Mouse (Mus musculus): ENCODE results near the gene Afap1l2. TPM values are rescaled to one million over a fixed set of nuclear protein-coding genes. Genes with fewer than 3 reads are reported as not detected.

Gene Afap1l2
- polyA plus RNA-seq, 1 experiment, result 7.0 TPM

GRCm38 (mm10) chr19:56908472-56909270 is 99.4 kb downstream of the Afap1l2 start:
- H3K27ac ChIP-seq (ENCODE audit: insufficient read depth, low read length), result no peak overlapping the region
- no peak for TF ChIP-seq POLR2A (IDR thresholded peaks at IDR 0.05; ENCODE audit: extremely low read depth, insufficient read depth, low read length)
- peak; percentile 92 for TF ChIP-seq CTCF (IDR thresholded peaks at IDR 0.05; ENCODE audit: extremely low read depth, insufficient read depth, low read length)
- H3K4me3 ChIP-seq (ENCODE audit: insufficient read depth, low read length), result no peak overlapping the region
- no peaks in the 10 kb centered on the region for H3K4me1 ChIP-seq (ENCODE audit: control insufficient read depth, insufficient read depth, low read length)

DNA sequence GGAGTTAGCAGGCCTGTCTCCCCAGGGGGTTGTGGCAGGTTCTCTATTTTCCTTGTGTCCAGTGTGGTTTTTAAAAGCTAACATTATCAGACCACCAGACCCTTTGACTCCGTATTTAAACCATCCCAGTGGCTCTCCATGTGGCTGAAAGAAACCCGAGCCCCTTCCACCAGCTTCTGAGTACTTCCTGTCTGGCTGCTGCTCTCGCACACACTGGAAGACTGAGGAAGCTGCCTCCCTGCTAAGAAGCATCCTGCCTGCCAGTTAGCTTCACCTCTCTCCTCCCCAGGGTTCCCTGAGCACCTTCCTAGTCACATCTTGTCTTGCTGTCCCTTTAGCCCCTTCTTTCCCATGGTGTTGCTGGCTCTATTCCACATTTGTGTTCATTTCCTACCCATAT is 100.2 kb downstream of the Afap1l2 start:
- no peak overlapping the region for H3K27ac ChIP-seq (ENCODE audit: insufficient read depth, low read length)
- TF ChIP-seq CTCF (IDR thresholded peaks at IDR 0.05; ENCODE audit: extremely low read depth, insufficient read depth, low read length) (no peak), POLR2A (IDR thresholded peaks at IDR 0.05; ENCODE audit: extremely low read depth, insufficient read depth, low read length) (no peak)
- H3K4me1 ChIP-seq (ENCODE audit: control insufficient read depth, insufficient read depth, low read length), result no peaks in the 10 kb centered on the region
- H3K4me3 ChIP-seq (ENCODE audit: insufficient read depth, low read length), result no peak overlapping the region

GRCm38 (mm10) chr19:56905395-56905794 is 102.6 kb downstream of the Afap1l2 start:
- no peak overlapping the region for H3K27ac ChIP-seq (ENCODE audit: insufficient read depth, low read length)
- TF ChIP-seq POLR2A (IDR thresholded peaks at IDR 0.05; ENCODE audit: extremely low read depth, insufficient read depth, low read length) (no peak), CTCF (IDR thresholded peaks at IDR 0.05; ENCODE audit: extremely low read depth, insufficient read depth, low read length) (no peak)
- no peaks in the 10 kb centered on the region for H3K4me1 ChIP-seq (ENCODE audit: control insufficient read depth, insufficient read depth, low read length)
- H3K4me3 ChIP-seq (ENCODE audit: insufficient read depth, low read length), result no peak overlapping the region

GRCm38 (mm10) chr19:56904095-56904494 is 103.9 kb downstream of the Afap1l2 start:
- Histone ChIP-seq H3K27ac (ENCODE audit: insufficient read depth, low read length) (no peak overlapping the region), H3K4me1 (ENCODE audit: control insufficient read depth, insufficient read depth, low read length) (no peaks in the 10 kb centered on the region), H3K4me3 (ENCODE audit: insufficient read depth, low read length) (no peak overlapping the region)
- no peak for TF ChIP-seq POLR2A (IDR thresholded peaks at IDR 0.05; ENCODE audit: extremely low read depth, insufficient read depth, low read length)
- no peak for TF ChIP-seq CTCF (IDR thresholded peaks at IDR 0.05; ENCODE audit: extremely low read depth, insufficient read depth, low read length)

- Histone ChIP-seq H3K27ac (ENCODE audit: insufficient read depth, low read length) (no peak overlapping the region), H3K4me1 (ENCODE audit: control insufficient read depth, insufficient read depth, low read length) (no peaks in the 10 kb centered on the region), H3K4me3 (ENCODE audit: insufficient read depth, low read length) (no peak overlapping the region)
- TF ChIP-seq POLR2A (IDR thresholded peaks at IDR 0.05; ENCODE audit: extremely low read depth, insufficient read depth, low read length) (no peak), CTCF (IDR thresholded peaks at IDR 0.05; ENCODE audit: extremely low read depth, insufficient read depth, low read length) (no peak)
Observed at GRCm38 (mm10) chr19:56897654-56898053, 110.4 kb downstream of the Afap1l2 start.

DNA sequence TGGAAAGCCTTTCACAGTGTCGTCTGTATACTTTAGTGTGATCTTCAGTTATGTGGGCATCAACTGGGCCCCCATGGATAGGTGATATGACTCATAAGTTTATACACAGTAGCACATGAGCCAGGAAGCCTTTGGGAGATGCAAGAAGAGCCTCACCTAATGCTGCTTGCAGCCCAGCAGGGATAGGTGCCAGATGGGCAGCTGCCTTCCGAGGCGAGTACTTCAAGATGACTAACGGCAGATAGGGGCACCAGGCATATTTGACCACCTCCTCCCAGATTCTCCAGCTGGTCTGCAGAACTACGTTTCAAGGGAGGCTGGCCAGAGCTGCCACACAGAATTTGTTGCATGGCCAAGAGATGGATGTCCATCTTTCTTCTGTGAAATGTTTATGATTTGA is 114.7 kb downstream of the Afap1l2 start:
- H3K4me1 ChIP-seq (ENCODE audit: control insufficient read depth, insufficient read depth, low read length), result peaks cover under 1% of the 10 kb centered on the region; the same call in 1 of the 2 replicates
- no peak overlapping the region for H3K4me3 ChIP-seq (ENCODE audit: insufficient read depth, low read length)
- H3K27ac ChIP-seq (ENCODE audit: insufficient read depth, low read length), result no peak overlapping the region
- TF ChIP-seq CTCF (IDR thresholded peaks at IDR 0.05; ENCODE audit: extremely low read depth, insufficient read depth, low read length) (no peak), POLR2A (IDR thresholded peaks at IDR 0.05; ENCODE audit: extremely low read depth, insufficient read depth, low read length) (no peak)

DNA sequence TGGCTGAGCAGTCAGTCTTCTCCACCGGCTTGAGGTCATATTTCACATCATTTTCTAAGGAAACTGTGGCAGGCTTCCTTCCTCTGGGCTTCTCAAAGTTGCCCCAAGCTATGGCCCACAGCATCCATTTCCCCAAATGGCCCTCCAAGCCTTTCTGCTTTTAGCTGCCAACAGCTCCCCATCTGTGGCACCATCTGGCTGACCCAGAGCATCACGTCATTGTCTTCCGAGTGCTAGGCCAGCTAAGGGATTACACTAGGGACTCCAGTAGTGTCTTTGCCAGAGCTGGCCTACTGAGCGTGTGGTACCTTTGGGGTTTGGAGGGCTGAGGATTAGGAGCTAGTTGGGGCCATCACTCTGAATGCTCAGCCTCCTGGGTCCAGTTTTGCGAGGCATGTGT is 115.4 kb downstream of the Afap1l2 start:
- Histone ChIP-seq H3K4me1 (ENCODE audit: control insufficient read depth, insufficient read depth, low read length) (peaks cover 3% of the 10 kb centered on the region; the same call in 1 of the 2 replicates), H3K27ac (ENCODE audit: insufficient read depth, low read length) (no peak overlapping the region), H3K4me3 (ENCODE audit: insufficient read depth, low read length) (no peak overlapping the region)
- TF ChIP-seq POLR2A (IDR thresholded peaks at IDR 0.05; ENCODE audit: extremely low read depth, insufficient read depth, low read length), result no peak
- no peak for TF ChIP-seq CTCF (IDR thresholded peaks at IDR 0.05; ENCODE audit: extremely low read depth, insufficient read depth, low read length)

GRCm38 (mm10) chr19:56891438-56891837 is 116.6 kb downstream of the Afap1l2 start:
- Histone ChIP-seq H3K4me1 (ENCODE audit: control insufficient read depth, insufficient read depth, low read length) (peaks cover 3% of the 10 kb centered on the region; the same call in 1 of the 2 replicates), H3K4me3 (ENCODE audit: insufficient read depth, low read length) (no peak overlapping the region), H3K27ac (ENCODE audit: insufficient read depth, low read length) (no peak overlapping the region)
- TF ChIP-seq POLR2A (IDR thresholded peaks at IDR 0.05; ENCODE audit: extremely low read depth, insufficient read depth, low read length) (no peak), CTCF (IDR thresholded peaks at IDR 0.05; ENCODE audit: extremely low read depth, insufficient read depth, low read length) (no peak)

DNA sequence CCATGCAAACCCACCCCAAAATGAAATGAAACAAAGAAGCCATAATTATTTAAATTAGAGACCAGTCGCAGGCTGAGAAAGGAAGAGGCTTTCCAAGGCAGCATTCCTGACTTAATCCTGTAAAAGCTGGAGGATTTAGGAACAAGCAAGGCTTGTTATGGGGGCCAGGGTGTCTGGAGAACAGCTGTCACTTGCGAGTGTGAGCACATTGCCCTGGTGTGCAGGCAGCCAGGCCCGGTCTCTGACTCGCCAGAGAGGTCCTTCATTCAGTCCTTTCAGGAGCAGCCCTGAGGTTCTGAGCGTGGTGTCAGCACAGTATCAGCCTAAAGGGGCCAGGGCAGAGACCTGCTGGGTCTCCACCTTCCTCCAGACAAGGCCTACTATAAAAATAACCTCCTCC is 119.4 kb downstream of the Afap1l2 start:
- Histone ChIP-seq H3K4me1 (ENCODE audit: control insufficient read depth, insufficient read depth, low read length) (peaks cover 3% of the 10 kb centered on the region; the same call in 1 of the 2 replicates), H3K4me3 (ENCODE audit: insufficient read depth, low read length) (no peak overlapping the region), H3K27ac (ENCODE audit: insufficient read depth, low read length) (no peak overlapping the region)
- TF ChIP-seq POLR2A (IDR thresholded peaks at IDR 0.05; ENCODE audit: extremely low read depth, insufficient read depth, low read length), result no peak

DNA sequence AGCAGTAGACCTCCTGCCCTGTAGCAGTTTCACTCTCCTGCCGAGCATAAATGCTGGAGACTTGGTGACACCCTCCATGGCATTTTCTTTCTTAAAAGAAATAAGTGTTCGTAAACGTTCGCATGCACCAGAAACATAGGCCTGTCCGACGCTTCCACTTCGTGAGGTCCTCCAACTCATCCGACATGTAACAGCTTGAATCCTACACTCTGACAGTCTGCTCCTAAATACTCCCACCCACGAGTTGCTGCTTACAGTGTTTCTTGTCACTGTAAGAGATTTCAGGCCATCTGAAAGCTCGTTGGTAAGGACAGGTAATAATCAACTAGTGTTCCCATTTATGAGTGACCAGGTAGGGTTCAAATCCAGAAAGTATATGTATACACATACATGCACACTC is 120.1 kb downstream of the Afap1l2 start:
- H3K4me3 ChIP-seq (ENCODE audit: insufficient read depth, low read length), result no peak overlapping the region
- H3K27ac ChIP-seq (ENCODE audit: insufficient read depth, low read length), result no peak overlapping the region
- no peak for TF ChIP-seq POLR2A (IDR thresholded peaks at IDR 0.05; ENCODE audit: extremely low read depth, insufficient read depth, low read length)
- TF ChIP-seq CTCF (IDR thresholded peaks at IDR 0.05; ENCODE audit: extremely low read depth, insufficient read depth, low read length), result no peak
- H3K4me1 ChIP-seq (ENCODE audit: control insufficient read depth, insufficient read depth, low read length), result peaks cover 3% of the 10 kb centered on the region; the same call in 1 of the 2 replicates
